Mouse (Mus musculus) ZHBTc4 (cell line): ENCODE data around the gene 9930111J21Rik1.
"Not testable (repeated sequence)": the region's sequence is repeated elsewhere in the genome, so short reads cannot be mapped to it uniquely, and the experiment has no call there.

Experiments
- DNase-seq: peaks from one replicate; pipeline ENCODE4 v3.0.0-alpha.2; 2011; ENCODE audit warnings: low read depth, low spot score

9930111J21Rik1 gene

DNA sequence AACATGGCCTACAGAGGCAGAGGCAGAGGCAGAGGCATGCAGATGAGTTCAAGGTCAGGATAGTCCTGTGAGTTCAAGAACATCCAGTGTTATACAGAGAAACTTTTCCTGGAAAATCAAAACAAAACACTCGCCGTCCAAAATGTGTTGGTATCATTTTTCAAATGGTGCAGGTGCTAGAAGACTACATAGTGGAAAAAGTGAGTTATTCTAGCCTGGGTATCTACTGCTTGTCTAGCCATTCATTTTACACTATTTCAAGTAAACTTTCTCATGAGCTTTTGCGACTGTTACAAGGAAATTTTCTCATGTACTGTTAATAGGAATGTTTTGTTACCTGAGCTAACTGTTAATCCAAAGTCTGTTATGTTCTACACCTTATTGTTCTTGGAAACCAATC lies 60.8 kb downstream of the 9930111J21Rik1 start:
- DNase-seq = no peak

GRCm38 (mm10) chr11:48913611-48914010 lies 65.6 kb downstream of the 9930111J21Rik1 start:
- no peak for DNase-seq

GRCm38 (mm10) chr11:48908459-48908858 lies 70.7 kb downstream of the 9930111J21Rik1 start:
- no peak for DNase-seq

- no peak for DNase-seq
Measured at GRCm38 (mm10) chr11:48902021-48902420, 77.2 kb downstream of the 9930111J21Rik1 start, which contains the start of gene Gm5431. Gm5431 (minus strand) TSS chr11:48902214.

- not testable (repeated sequence) for DNase-seq
Measured at GRCm38 (mm10) chr11:48901567-48901930, 77.6 kb downstream of the 9930111J21Rik1 start.

- DNase-seq = not testable (repeated sequence)
Measured at GRCm38 (mm10) chr11:48900654-48901566, 78.3 kb downstream of the 9930111J21Rik1 start.

- DNase-seq = no peak
Measured at GRCm38 (mm10) chr11:48898812-48899431, 80.3 kb downstream of the 9930111J21Rik1 start.
